Mouse (Mus musculus): ENCODE results near the gene Olfr998. TPM values are rescaled to one million over a fixed set of nuclear protein-coding genes. Genes with fewer than 3 reads are reported as not detected.

Gene Olfr998
- not detected in 2 replicates for total RNA-seq (2023)

GRCm38 (mm10) chr2:85588648-85589047 lies at the start of gene Olfr998:
Gene Olfr998, plus strand, starts transcription at chr2:85588948.

GRCm38 (mm10) chr2:85578915-85579314 lies 9.8 kb upstream of the Olfr998 start, which contains the start of gene Olfr996:
Gene Olfr996, plus strand, starts transcription at chr2:85579215.

GRCm38 (mm10) chr2:85611803-85612202 lies 23.1 kb downstream of the Olfr998 start, which contains the start of gene Olfr1000:
Gene Olfr1000, minus strand, starts transcription at chr2:85611903.

Other genes with a start within 250 kb of the Olfr998 start
- gene Olfr987, start 249.6 kb upstream of the Olfr998 start, total RNA-seq (2023): not detected in 2 replicates
- gene Olfr988, start 225.7 kb upstream of the Olfr998 start, total RNA-seq (2023): not detected in 2 replicates
- not detected in 2 replicates for gene Olfr992, start 179.5 kb upstream of the Olfr998 start, total RNA-seq (2023)
- gene Olfr993, start 174.1 kb upstream of the Olfr998 start, total RNA-seq (2023): not detected in 2 replicates
- gene Olfr994, start 152.5 kb upstream of the Olfr998 start, total RNA-seq (2023): not detected in 2 replicates
- not detected in 2 replicates for gene Olfr995, start 145.3 kb upstream of the Olfr998 start, total RNA-seq (2023)
- gene 4833423E24Rik, start 69.9 kb upstream of the Olfr998 start, total RNA-seq (2023): not detected in 2 replicates
- gene Olfr996, start 9.7 kb upstream of the Olfr998 start, total RNA-seq (2023): not detected in 2 replicates
- gene Olfr1000, start 23.0 kb downstream of the Olfr998 start, total RNA-seq (2023): not detected in 2 replicates
- gene Olfr1002, start 61.8 kb downstream of the Olfr998 start, total RNA-seq (2023): not detected in 2 replicates
- gene Olfr154, start 75.5 kb downstream of the Olfr998 start, total RNA-seq (2023): not detected in 2 replicates
- gene Olfr1006, start 89.8 kb downstream of the Olfr998 start, total RNA-seq (2023): not detected in 2 replicates
- not detected in 2 replicates for gene Olfr1008, start 100.5 kb downstream of the Olfr998 start, total RNA-seq (2023)
- gene Olfr1009, start 126.5 kb downstream of the Olfr998 start, total RNA-seq (2023): not detected in 2 replicates
- not detected in 2 replicates for gene Olfr1012, start 173.8 kb downstream of the Olfr998 start, total RNA-seq (2023)
- not detected in 2 replicates for gene Olfr1013, start 178.2 kb downstream of the Olfr998 start, total RNA-seq (2023)
- not detected in 2 replicates for gene Olfr1014, start 183.8 kb downstream of the Olfr998 start, total RNA-seq (2023)
- not detected in 2 replicates for gene Olfr1015, start 193.1 kb downstream of the Olfr998 start, total RNA-seq (2023)
- not detected in 2 replicates for gene Olfr1016, start 213.6 kb downstream of the Olfr998 start, total RNA-seq (2023)
- not detected in 2 replicates for gene Olfr1018, start 229.5 kb downstream of the Olfr998 start, total RNA-seq (2023)